Mouse (Mus musculus): ENCODE measurements around the gene Hrasls. TPM values are rescaled to one million over a fixed set of nuclear protein-coding genes. Genes with fewer than 3 reads are reported as not detected.

Gene Hrasls
- total RNA-seq (2014; fragmentation: Nextera tagmentation), result not detected in 2 replicates
- total RNA-seq (2017), result not detected in 2 replicates

DNA sequence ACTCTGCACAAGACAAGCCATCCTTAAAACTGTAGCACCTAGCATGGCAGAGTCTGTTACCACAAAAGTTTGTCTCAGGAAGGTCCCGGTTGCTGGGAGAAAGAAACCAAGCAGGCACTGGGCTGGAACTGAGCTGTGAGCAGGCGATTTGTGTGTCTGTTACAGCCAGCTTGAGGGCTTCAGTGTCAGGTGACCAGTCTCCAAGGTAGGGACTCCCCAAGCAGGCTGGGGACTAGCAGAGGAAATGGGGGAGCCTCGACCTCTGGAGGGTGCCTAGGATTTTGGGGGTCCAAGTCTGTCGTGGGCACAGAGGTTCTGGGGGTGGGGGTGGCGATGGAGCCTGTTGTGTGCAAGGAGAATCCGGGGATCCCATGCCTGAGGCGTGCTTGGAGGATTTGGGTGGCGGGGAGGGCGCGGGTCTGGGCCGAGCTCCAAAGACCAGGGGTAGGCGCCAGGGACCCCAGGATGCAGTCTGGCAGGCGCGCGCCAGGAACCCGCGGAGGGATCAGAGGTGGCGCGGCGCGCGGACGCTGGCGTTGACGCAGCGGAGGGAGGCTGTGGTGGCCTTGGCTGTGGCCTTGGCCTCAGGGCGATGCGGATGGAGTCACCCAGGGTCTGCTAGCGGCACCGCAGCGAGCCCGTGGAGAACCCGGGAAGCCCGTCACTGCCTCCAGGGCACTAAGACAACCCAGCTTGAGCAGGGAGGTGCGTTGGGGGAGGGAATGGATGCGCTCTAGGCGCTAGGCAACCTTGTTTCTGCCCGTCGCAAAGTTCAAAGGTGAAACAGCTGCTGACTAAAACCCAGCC lies at the start of gene Hrasls:
Gene Hrasls (plus strand): TSS at position 91 of the 807 bp plus-strand sequence.
- ATAC-seq (replicated peaks; ENCODE audit: low FRiP score, low TSS enrichment, poor library complexity, severe bottlenecking), result no peak

DNA sequence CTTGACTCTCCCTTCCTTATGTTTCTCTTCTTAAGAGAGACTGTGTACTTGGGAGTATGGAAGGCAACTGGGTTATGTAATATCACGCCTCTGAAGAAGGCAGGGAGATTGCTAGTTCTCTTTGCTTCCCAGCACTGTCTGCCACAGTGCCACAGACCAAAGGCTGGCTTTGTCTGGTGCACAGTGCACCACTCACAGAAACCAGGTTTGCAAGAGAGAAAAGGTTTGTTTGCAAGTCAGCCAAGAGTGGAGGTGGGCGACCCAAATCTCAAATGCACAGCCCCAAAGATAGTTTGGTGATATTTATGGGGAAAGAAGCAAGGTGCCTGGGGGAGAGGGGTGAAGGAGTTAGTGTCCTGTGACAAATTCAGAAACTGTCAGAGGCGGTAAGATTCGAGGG lies 47.2 kb upstream of the Hrasls start:
- no peak for ATAC-seq (replicated peaks; ENCODE audit: low FRiP score, low TSS enrichment, poor library complexity, severe bottlenecking)

GRCm38 (mm10) chr16:29167051-29167450 lies 42.4 kb upstream of the Hrasls start:
- no peak for ATAC-seq (replicated peaks; ENCODE audit: low FRiP score, low TSS enrichment, poor library complexity, severe bottlenecking)

DNA sequence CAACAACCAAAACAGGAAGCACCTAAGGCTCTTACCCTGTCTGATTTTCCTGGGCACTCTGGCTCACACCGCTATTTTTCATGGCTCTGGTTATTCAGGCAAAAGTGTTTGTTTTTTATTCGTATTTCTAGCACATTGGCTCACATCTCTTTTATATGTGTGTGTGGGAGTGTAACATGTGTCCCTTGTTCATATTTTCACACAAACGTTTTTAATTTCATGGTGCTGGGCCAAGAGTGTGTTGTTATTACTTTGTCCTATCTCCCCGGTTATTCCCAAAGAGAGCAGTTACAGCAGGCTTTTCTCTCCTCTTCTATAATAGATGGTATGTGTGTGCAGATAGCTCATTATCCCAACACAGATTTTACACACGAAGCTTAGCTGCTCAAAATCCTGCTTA lies 37.8 kb upstream of the Hrasls start:
- no peak for ATAC-seq (replicated peaks; ENCODE audit: low FRiP score, low TSS enrichment, poor library complexity, severe bottlenecking)

GRCm38 (mm10) chr16:29173201-29173600 lies 36.3 kb upstream of the Hrasls start:
- ATAC-seq (replicated peaks; ENCODE audit: low FRiP score, low TSS enrichment, poor library complexity, severe bottlenecking), result no peak

- ATAC-seq (replicated peaks; ENCODE audit: low FRiP score, low TSS enrichment, poor library complexity, severe bottlenecking), result no peak
These were observed 34.6 kb upstream of the Hrasls start for GRCm38 (mm10) chr16:29174831-29175350.

- ATAC-seq (replicated peaks; ENCODE audit: low FRiP score, low TSS enrichment, poor library complexity, severe bottlenecking), result no peak
These were observed 16.6 kb upstream of the Hrasls start for GRCm38 (mm10) chr16:29192911-29193310.

DNA sequence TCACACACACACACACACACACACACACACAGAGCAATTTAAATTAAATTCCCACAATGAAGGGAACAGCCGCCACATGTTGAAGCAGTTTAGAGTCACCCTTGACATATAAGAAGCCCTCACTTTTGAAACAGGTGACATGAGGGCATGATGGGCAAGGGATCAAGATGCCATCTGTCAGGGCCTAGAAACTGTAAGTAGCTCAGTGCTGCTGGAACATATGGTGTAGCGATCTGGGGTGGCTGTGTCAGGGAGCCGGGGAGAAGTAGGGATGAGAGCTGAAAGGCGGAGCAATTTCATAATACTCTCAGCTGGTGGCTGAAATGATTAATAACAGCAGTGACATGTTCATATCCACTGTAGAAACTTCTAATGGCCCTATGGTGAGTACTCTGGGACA lies 15.5 kb upstream of the Hrasls start:
- ATAC-seq (replicated peaks; ENCODE audit: low FRiP score, low TSS enrichment, poor library complexity, severe bottlenecking), result no peak

- no peak for ATAC-seq (replicated peaks; ENCODE audit: low FRiP score, low TSS enrichment, poor library complexity, severe bottlenecking)
These were observed 14.3 kb upstream of the Hrasls start for GRCm38 (mm10) chr16:29195156-29195555.

- no peak for ATAC-seq (replicated peaks; ENCODE audit: low FRiP score, low TSS enrichment, poor library complexity, severe bottlenecking)
These were observed 11.0 kb upstream of the Hrasls start for GRCm38 (mm10) chr16:29198461-29198860.

DNA sequence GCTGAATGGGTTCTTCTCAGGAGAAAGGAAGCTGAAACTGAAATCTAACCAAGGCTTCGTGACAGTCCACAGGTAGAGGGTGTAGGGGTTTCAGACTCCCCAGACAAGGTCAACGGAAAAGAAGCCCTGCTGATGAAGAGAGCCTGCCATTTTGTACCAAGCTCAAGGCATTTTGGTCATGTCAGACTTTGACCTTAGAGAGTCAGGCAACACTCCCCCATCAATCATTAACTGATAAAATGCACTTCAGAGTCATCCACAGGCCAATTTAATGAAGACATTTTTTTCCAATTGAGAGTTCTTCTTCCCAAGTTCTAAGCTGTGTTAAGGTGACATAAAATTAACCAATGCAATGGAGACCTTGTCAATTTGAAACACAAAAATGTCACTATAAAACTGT lies 8.3 kb upstream of the Hrasls start:
- ATAC-seq (replicated peaks; ENCODE audit: low FRiP score, low TSS enrichment, poor library complexity, severe bottlenecking), result no peak

GRCm38 (mm10) chr16:29204875-29205274 lies 4.6 kb upstream of the Hrasls start:
- no peak for ATAC-seq (replicated peaks; ENCODE audit: low FRiP score, low TSS enrichment, poor library complexity, severe bottlenecking)

GRCm38 (mm10) chr16:29205581-29205980 lies 3.9 kb upstream of the Hrasls start:
- ATAC-seq (replicated peaks; ENCODE audit: low FRiP score, low TSS enrichment, poor library complexity, severe bottlenecking), result no peak

DNA sequence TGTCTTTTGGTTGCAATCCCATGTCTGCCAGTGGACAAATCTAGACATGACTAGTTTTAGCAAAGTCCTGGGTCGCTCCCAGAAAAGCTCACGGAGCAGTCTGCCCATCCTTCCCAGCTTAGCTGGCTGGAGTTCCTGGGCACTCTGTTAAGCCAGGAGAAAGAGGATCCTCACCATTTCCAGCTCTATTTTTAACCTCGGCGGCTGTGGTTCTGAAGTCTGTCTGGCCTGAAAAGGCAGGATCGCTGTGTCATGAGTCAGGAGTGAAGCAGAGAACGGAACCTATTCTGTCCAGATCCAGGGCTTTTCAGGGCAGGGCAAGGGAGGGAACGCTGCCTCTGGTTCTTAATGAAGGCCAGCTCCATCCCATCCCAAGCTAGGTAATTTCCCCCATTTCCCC lies 654 bp upstream of the Hrasls start:
- no peak for ATAC-seq (replicated peaks; ENCODE audit: low FRiP score, low TSS enrichment, poor library complexity, severe bottlenecking)

GRCm38 (mm10) chr16:29216395-29217295 lies 7.2 kb downstream of the Hrasls start:
- ATAC-seq (replicated peaks; ENCODE audit: low FRiP score, low TSS enrichment, poor library complexity, severe bottlenecking), result no peak

DNA sequence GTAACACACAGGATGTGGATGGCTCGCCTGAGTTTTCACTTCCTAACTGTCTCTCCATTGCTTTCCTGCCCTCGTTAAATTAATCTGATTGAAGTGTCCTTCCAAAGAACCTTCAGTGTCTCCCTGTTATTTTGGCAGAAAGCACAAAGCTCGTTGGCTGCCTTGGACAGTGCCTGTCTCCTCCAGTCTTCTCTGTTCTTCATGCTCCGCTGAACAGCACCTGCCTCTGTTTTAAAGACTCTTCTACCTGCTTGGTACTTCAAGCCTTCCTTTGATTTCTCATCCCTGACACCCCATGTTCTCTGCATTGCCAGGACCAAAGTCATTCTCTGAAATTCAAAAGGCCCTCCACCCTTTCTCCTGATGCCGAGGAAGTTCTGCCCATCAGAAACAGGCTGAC lies 26.5 kb downstream of the Hrasls start:
- no peak for ATAC-seq (replicated peaks; ENCODE audit: low FRiP score, low TSS enrichment, poor library complexity, severe bottlenecking)

DNA sequence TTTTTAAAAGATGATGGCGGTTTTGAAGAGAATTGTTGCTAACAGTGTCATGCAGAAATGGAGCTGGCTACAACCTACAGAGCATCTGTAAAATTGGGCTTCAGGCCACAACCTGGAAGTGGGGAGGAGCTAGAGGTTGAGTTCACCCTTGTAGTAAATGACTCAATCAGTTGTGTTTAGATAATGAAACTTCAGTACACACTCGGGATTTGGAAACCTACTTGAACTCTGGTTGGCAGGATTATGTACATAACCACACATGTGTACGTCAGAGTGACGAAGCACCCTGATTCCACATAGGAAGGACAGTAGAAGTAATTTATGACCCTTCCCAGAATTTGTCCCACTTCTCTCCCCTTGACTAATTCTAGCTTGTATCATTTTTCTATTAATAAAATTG lies 44.8 kb downstream of the Hrasls start:
- ATAC-seq (replicated peaks; ENCODE audit: low FRiP score, low TSS enrichment, poor library complexity, severe bottlenecking), result no peak

All from megakaryocyte-erythroid progenitor cell, adult 5-6 weeks (primary cell).